Mouse (Mus musculus) hindbrain, embryonic 15.5 days (tissue): ENCODE data around the gene Tfe3. TPM values are rescaled to one million over a fixed set of nuclear protein-coding genes. Genes with fewer than 3 reads are reported as not detected.
A peak's percentile ranks its signal among the peaks of the same experiment; 100 is the strongest.
"Not testable (repeated sequence)": the region's sequence is repeated elsewhere in the genome, so short reads cannot be mapped to it uniquely, and the experiment has no call there.

ENCODE experiments used
- ATAC-seq: fragments of 200-750 bp; cut with Nextera tagmentation; 2 replicates; pipeline ENCODE4 v1.8.0; 2017; ENCODE audit warnings: low read depth, moderate number of reproducible peaks, moderate TSS enrichment; ENCODE audit not compliant: low FRiP score
- H3K27ac ChIP-seq: fragments of 300-500 bp; sonication (generic); replicated peaks from 2 replicates; pipeline ENCODE4 v1.5.1; 2015; ENCODE audit warnings: mild to moderate bottlenecking, inconsistent platforms
- H3K27me3 ChIP-seq: fragments of 300-500 bp; sonication (generic); 2 replicates; pipeline ENCODE4 v1.6.1; 2015; ENCODE audit warnings: control low read depth, inconsistent platforms
- H3K36me3 ChIP-seq: fragments of 300-500 bp; sonication (generic); 2 replicates; pipeline ENCODE4 v1.6.1; 2015; ENCODE audit warnings: control low read depth, inconsistent platforms
- H3K4me1 ChIP-seq: fragments of 300-500 bp; sonication (generic); replicated peaks from 2 replicates; pipeline ENCODE4 v1.6.1; 2015; ENCODE audit warnings: control low read depth, inconsistent platforms
- H3K4me2 ChIP-seq: fragments of 300-500 bp; sonication (generic); 2 replicates; pipeline ENCODE4 v1.6.1; 2015; ENCODE audit warnings: moderate library complexity, mild to moderate bottlenecking, inconsistent platforms
- H3K4me3 ChIP-seq: fragments of 300-500 bp; sonication (generic); 2 replicates; pipeline ENCODE4 v1.5.1; 2015; ENCODE audit warnings: mild to moderate bottlenecking, inconsistent platforms
- H3K9ac ChIP-seq: fragments of 300-500 bp; sonication (generic); 2 replicates; pipeline ENCODE4 v1.6.1; 2015; ENCODE audit warnings: inconsistent platforms
- H3K9me3 ChIP-seq: fragments of 300-500 bp; sonication (generic); 2 replicates; pipeline ENCODE4 v1.6.1; 2016; ENCODE audit warnings: control low read depth, inconsistent platforms
- WGBS: fragments of 180-500 bp; shearing (Covaris S2); methylation state at CpG from one replicate; pipeline ENCODE4 v1.1.7; 2015; 5-methylcytosine and 5-hydroxymethylcytosine counted together
- polyA plus RNA-seq: library from polyadenylated mRNA; unstranded; fragments of >200 nt; fragmentation: Nextera tagmentation; extraction: Ambion mirVana; gene quantifications from 2 replicates; pipeline ENCODE4 v1.2.1, GENCODE M21; 2015

Tfe3 gene
- polyA plus RNA-seq, 1 experiment from 2014 or later, result 25.5 TPM

DNA sequence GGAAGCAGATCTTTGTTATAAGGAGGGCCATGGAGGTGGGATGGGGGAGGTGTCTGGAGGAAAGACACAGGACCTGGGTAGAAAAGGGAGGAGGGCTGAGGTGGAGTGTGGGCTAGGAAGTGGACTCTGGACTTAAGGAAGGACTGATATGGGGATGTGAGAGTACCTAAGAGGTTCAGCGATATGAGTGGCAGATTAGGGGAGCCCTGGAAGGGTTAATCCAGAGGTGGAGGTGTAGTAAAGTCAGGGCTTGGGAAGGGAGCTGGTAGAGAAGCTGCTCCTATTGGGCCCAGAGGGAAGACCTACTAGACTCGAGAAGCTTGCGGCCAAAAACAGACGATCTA lies 33.5 kb upstream of the Tfe3 start:
- Histone ChIP-seq H3K4me1 (peaks cover 13% of the 10 kb centered on the region), H3K9ac (peak overlapping the region; percentile 53), H3K9me3 (no peaks in the 10 kb centered on the region), H3K27ac (peak overlapping the region; percentile 86), H3K36me3 (0 out of 2 replicates have a peak, but pooled peaks cover 4% of the 10 kb centered on the region), H3K4me2 (peak overlapping the region; percentile 59), H3K4me3 (peak overlapping the region; percentile 54), H3K27me3 (no peaks in the 10 kb centered on the region)
- 44% methylated on average over 4 of the region's 4 CpGs for WGBS
- ATAC-seq, result no peak; the same call in 1 of the 2 replicates

- Histone ChIP-seq H3K9me3 (no peaks in the 10 kb centered on the region), H3K4me2 (no peak overlapping the region), H3K27ac (no peak overlapping the region), H3K27me3 (no peaks in the 10 kb centered on the region), H3K4me1 (peaks cover 10% of the 10 kb centered on the region), H3K36me3 (no peaks in the 10 kb centered on the region), H3K4me3 (no peak overlapping the region), H3K9ac (no peak overlapping the region)
- no peak for ATAC-seq
- WGBS, result 31% methylated on average over 24 of the region's 26 CpGs
Measured at GRCm38 (mm10) chrX:7733571-7734156, 28.7 kb upstream of the Tfe3 start.

DNA sequence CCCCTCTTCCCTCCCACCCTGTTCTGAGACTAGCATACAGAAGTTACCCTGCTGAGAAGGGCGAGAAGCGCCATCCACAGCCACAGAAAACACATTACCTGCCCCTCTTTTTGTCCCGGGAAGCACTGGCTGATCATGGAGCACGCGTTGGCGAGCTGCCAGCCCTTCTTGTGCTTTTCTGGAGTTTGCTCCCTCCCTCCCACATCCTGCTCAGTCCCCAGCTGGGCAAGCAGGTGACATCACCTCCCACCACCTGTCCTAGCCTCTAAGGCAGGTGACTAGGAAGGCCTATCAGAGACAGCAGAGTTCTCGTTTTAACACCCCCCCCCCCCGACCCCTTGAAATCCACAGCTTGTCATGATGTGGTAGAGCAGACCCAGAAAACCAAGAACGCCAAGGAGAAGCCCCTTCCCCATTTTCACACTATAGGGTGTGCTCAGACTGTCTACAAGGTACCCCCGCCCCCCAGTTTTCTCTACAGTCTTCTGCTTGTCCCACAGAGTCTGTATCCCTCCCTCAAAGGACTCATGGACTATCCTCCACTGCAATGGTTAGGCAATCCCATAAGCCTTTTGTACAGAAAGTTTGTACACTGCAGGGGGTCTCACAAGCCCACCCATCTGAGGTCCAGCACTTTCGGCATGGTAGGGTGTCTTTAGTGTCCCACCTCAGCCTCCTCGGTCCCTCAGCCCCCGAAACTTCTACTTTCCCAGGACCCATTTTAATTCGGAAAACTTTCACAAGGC lies 22.9 kb upstream of the Tfe3 start:
- no peaks in the 10 kb centered on the region for H3K27me3 ChIP-seq
- H3K9ac ChIP-seq, result no peak overlapping the region
- no peak overlapping the region for H3K4me3 ChIP-seq
- no peaks in the 10 kb centered on the region for H3K4me1 ChIP-seq
- no peaks in the 10 kb centered on the region for H3K9me3 ChIP-seq
- WGBS, result 70% methylated on average over 14 of the region's 14 CpGs
- no peak overlapping the region for H3K4me2 ChIP-seq
- ATAC-seq, result 0 out of 2 replicates have a peak, but pooled peaks have one; percentile 8
- no peak overlapping the region for H3K27ac ChIP-seq
- no peaks in the 10 kb centered on the region for H3K36me3 ChIP-seq

GRCm38 (mm10) chrX:7740082-7740819 lies 22.1 kb upstream of the Tfe3 start:
- 80% methylated on average over 10 of the region's 10 CpGs for WGBS
- H3K9me3 ChIP-seq, result no peaks in the 10 kb centered on the region
- no peak overlapping the region for H3K27ac ChIP-seq
- no peak for ATAC-seq
- no peaks in the 10 kb centered on the region for H3K27me3 ChIP-seq
- no peak overlapping the region for H3K4me3 ChIP-seq
- H3K4me2 ChIP-seq, result no peak overlapping the region
- H3K9ac ChIP-seq, result no peak overlapping the region
- H3K4me1 ChIP-seq, result no peaks in the 10 kb centered on the region
- no peaks in the 10 kb centered on the region for H3K36me3 ChIP-seq

DNA sequence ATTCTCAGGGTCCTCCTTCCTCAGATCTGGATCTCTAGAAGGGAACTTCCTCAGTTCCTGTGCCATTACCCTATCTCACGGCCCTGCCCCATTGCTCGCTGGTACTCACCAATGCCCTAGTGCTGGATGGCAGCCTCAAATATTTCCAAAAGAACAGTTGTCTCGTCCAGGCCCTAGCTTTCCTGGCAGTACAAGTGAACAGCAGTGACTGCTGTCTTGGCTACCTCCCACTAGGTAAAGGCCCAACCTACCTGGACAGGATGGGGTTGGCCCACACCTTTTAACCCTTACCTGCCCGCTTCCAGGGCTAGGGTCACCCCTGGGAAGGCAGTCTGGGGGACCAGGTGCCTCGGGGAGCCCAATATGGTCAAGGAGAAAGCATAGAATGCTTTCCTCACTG lies 21.3 kb upstream of the Tfe3 start:
- H3K9me3 ChIP-seq, result no peaks in the 10 kb centered on the region
- H3K27ac ChIP-seq, result no peak overlapping the region
- WGBS, result 81% methylated on average over 5 of the region's 5 CpGs
- no peak overlapping the region for H3K4me3 ChIP-seq
- no peak overlapping the region for H3K4me2 ChIP-seq
- H3K9ac ChIP-seq, result no peak overlapping the region
- H3K4me1 ChIP-seq, result no peaks in the 10 kb centered on the region
- H3K27me3 ChIP-seq, result no peaks in the 10 kb centered on the region
- ATAC-seq, result no peak
- no peaks in the 10 kb centered on the region for H3K36me3 ChIP-seq

DNA sequence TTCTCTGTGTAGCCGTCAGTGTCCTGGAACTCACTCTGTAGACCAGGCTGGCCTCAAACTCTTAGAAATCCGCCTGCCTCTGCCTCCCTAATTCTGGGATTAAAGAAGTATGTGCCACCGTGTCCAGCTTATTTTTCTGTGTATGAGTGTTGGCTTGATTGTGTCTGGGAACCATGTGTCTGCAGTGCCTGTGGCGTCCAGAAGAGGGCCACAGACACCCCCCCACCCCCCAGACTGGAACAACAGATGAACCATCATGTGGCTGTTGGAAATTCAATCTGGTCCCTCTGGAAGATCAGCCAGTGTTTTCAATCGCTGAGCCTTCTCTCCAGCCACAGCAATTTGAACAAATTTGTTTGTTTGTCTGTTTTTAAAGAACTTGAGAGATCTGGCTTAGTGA lies 18.9 kb upstream of the Tfe3 start:
- Histone ChIP-seq H3K27me3 (no peaks in the 10 kb centered on the region), H3K4me2 (no peak overlapping the region), H3K4me1 (no peaks in the 10 kb centered on the region), H3K9ac (no peak overlapping the region), H3K36me3 (no peaks in the 10 kb centered on the region), H3K27ac (no peak overlapping the region), H3K4me3 (no peak overlapping the region), H3K9me3 (no peaks in the 10 kb centered on the region)
- no peak for ATAC-seq
- WGBS, result 59% methylated on average over 5 of the region's 5 CpGs

- H3K36me3 ChIP-seq, result no peaks in the 10 kb centered on the region
- H3K4me2 ChIP-seq, result no peak overlapping the region
- no peaks in the 10 kb centered on the region for H3K27me3 ChIP-seq
- WGBS, result 31% methylated on average over 1 of the region's 1 CpGs
- H3K9me3 ChIP-seq, result no peaks in the 10 kb centered on the region
- H3K4me3 ChIP-seq, result no peak overlapping the region
- H3K9ac ChIP-seq, result no peak overlapping the region
- no peak for ATAC-seq
- no peak overlapping the region for H3K27ac ChIP-seq
- peaks cover 7% of the 10 kb centered on the region for H3K4me1 ChIP-seq
Measured at GRCm38 (mm10) chrX:7744940-7745339, 17.4 kb upstream of the Tfe3 start.

- Histone ChIP-seq H3K27me3 (no peaks in the 10 kb centered on the region), H3K27ac (no peak overlapping the region), H3K9ac (no peak overlapping the region), H3K4me3 (no peak overlapping the region), H3K4me2 (no peak overlapping the region), H3K36me3 (no peaks in the 10 kb centered on the region), H3K4me1 (peaks cover 7% of the 10 kb centered on the region), H3K9me3 (no peaks in the 10 kb centered on the region)
- 90% methylated on average over 8 of the region's 8 CpGs for WGBS
- ATAC-seq, result no peak
Measured at GRCm38 (mm10) chrX:7745429-7745828, 16.9 kb upstream of the Tfe3 start.

GRCm38 (mm10) chrX:7750432-7751116 lies 11.8 kb upstream of the Tfe3 start, which contains the start of gene Ccdc120:
Ccdc120 (minus strand) TSS chrX:7750905.
- peak within 1 kb of the TSS; percentile 67 for H3K4me3 ChIP-seq
- ATAC-seq, result peak; percentile 90
- peaks cover 7% of the 10 kb centered on the region for H3K4me1 ChIP-seq
- no peaks in the 10 kb centered on the region for H3K27me3 ChIP-seq
- no peaks in the 10 kb centered on the region for H3K9me3 ChIP-seq
- WGBS, result 10% methylated on average over 36 of the region's 56 CpGs
- H3K4me2 ChIP-seq, result peak within 1 kb of the TSS; percentile 57
- H3K27ac ChIP-seq, result peak within 1 kb of the TSS; percentile 79
- H3K9ac ChIP-seq, result peak within 1 kb of the TSS; percentile 81
- no peaks in the 10 kb centered on the region for H3K36me3 ChIP-seq

DNA sequence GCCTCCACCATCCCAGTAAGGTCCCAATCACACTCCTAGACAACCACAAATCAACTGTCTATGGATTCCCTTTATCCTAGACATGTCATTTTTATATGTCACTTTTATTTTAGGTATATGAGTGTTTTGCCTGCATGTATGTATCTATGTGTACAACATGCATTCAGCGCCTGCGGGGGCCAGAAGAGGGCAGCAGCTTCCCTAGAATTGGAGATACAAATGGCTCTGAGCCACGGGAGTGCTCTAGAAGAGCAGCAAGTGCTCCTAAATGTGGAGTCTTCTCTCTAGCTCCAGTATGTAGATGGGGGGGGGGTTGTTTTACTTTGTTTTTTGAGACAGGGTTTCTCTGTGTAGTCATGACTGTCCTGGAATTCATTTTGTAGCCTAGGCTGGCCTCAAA lies 8.7 kb upstream of the Tfe3 start:
- 31% methylated on average over 3 of the region's 3 CpGs for WGBS
- not testable (repeated sequence) for H3K4me3 ChIP-seq, H3K9me3 ChIP-seq, H3K36me3 ChIP-seq, ATAC-seq, H3K9ac ChIP-seq, H3K4me2 ChIP-seq, H3K27me3 ChIP-seq, H3K27ac ChIP-seq, H3K4me1 ChIP-seq

- H3K4me3 ChIP-seq, result peak overlapping the region; percentile 69
- H3K27ac ChIP-seq, result peak overlapping the region; percentile 66
- WGBS, result 24% methylated on average over 20 of the region's 21 CpGs
- peak overlapping the region; percentile 62 for H3K9ac ChIP-seq
- no peaks in the 10 kb centered on the region for H3K9me3 ChIP-seq
- peaks cover 28% of the 10 kb centered on the region for H3K4me1 ChIP-seq
- no peaks in the 10 kb centered on the region for H3K27me3 ChIP-seq
- no peak; the same call in 1 of the 2 replicates for ATAC-seq
- H3K36me3 ChIP-seq, result peaks cover 14% of the 10 kb centered on the region
- H3K4me2 ChIP-seq, result peak overlapping the region; percentile 67
Measured at GRCm38 (mm10) chrX:7762921-7763197, 499 bp downstream of the Tfe3 start.
